In the genomic region with DNA sequence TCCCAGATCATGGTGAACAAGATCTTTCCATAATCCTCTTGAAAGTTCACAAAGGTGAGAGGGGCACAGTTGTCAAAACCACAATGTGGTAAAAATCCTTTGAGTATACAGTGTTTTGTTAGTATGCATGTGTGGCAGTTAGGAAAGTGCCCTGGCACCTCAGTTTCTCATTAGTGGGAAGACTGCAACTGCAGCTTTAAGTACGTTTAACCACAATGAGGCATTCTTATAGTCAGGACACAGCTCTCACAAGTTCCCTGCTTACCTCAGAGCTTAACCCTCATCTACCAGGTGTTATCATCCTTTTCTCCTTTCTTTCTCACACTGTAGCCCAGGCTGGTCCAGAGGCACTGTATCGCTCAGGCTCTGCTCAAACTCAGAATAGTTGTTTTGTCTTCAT, we compare ENCODE assay signal across 31 mouse cellular contexts. TPM values are rescaled to one million over a fixed set of nuclear protein-coding genes. Genes with fewer than 3 reads are reported as not detected.
"Had no signal": no experiment of that assay in that cellular context is flagged by ENCODE, and none has a peak within 500 bp of the region (broad histone marks: within the 10 kb centered on the region; RNA-seq: fewer than 3 reads in every experiment).

No protein-coding gene starts in this region.

- H3K4me2 ChIP-seq: limb, embryonic 12.5 days; limb, embryonic 13.5 days; limb, embryonic 15.5 days; liver, embryonic 11.5 days; liver, embryonic 12.5 days; liver, embryonic 13.5 days; liver, embryonic 15.5 days; lung, embryonic 14.5 days; lung, embryonic 15.5 days; midbrain, embryonic 11.5 days; midbrain, embryonic 12.5 days; midbrain, embryonic 13.5 days; midbrain, embryonic 15.5 days had no signal

- H3K4me1 ChIP-seq: limb, embryonic 10.5 days; limb, embryonic 12.5 days; limb, embryonic 13.5 days; limb, embryonic 15.5 days; liver, embryonic 12.5 days; liver, embryonic 13.5 days; liver, embryonic 15.5 days; lung, embryonic 15.5 days; megakaryocyte, embryonic 14.5 days; midbrain, embryonic 10.5 days; midbrain, embryonic 12.5 days; midbrain, embryonic 13.5 days; midbrain, embryonic 15.5 days had no signal

- H3K9ac ChIP-seq: limb, embryonic 12.5 days; limb, embryonic 13.5 days; limb, embryonic 15.5 days; liver, embryonic 12.5 days; liver, embryonic 13.5 days; liver, embryonic 14.5 days; liver, embryonic 15.5 days; liver, postnatal 0 days; lung, embryonic 14.5 days; lung, embryonic 15.5 days; midbrain, embryonic 12.5 days; midbrain, embryonic 13.5 days; midbrain, embryonic 15.5 days had no signal

- H3K36me3 ChIP-seq: limb, embryonic 12.5 days; limb, embryonic 13.5 days; limb, embryonic 15.5 days; liver, embryonic 15.5 days; lung, embryonic 15.5 days; midbrain, embryonic 12.5 days; midbrain, embryonic 13.5 days; midbrain, embryonic 15.5 days had no signal

- H3K4me3 ChIP-seq: left cerebral cortex, adult 2 months; limb, embryonic 10.5 days; limb, embryonic 12.5 days; limb, embryonic 13.5 days; limb, embryonic 15.5 days; liver, embryonic 12.5 days; liver, embryonic 13.5 days; liver, embryonic 15.5 days; lung, embryonic 15.5 days; megakaryocyte, embryonic 14.5 days; midbrain, embryonic 10.5 days; midbrain, embryonic 12.5 days; midbrain, embryonic 13.5 days; midbrain, embryonic 15.5 days; myocyte had no signal

- H3K27ac ChIP-seq: left cerebral cortex, adult 2 months; limb, embryonic 10.5 days; limb, embryonic 12.5 days; limb, embryonic 13.5 days; limb, embryonic 15.5 days; liver, embryonic 12.5 days; liver, embryonic 13.5 days; liver, embryonic 14.5 days; liver, embryonic 15.5 days; lung, embryonic 15.5 days; macrophage; midbrain, embryonic 10.5 days; midbrain, embryonic 12.5 days; midbrain, embryonic 13.5 days; midbrain, embryonic 15.5 days had no signal

- ATAC-seq: liver, embryonic 12.5 days; liver, postnatal 0 days; lung, postnatal 0 days; midbrain, embryonic 13.5 days; midbrain, embryonic 15.5 days; midbrain, embryonic 16.5 days had no signal

- H3K27me3 ChIP-seq: limb, embryonic 12.5 days; limb, embryonic 13.5 days; limb, embryonic 15.5 days; liver, embryonic 12.5 days; liver, embryonic 13.5 days; liver, embryonic 15.5 days; lung, embryonic 15.5 days; megakaryocyte, embryonic 14.5 days; midbrain, embryonic 12.5 days; midbrain, embryonic 13.5 days; midbrain, embryonic 15.5 days had no signal

- DNase-seq: left cerebral cortex, postnatal 4 days; liver; liver, embryonic 13.5 days; liver, postnatal 0 days; lung, adult 18-20 months; lung, adult 2 months; lung, embryonic 14.5 days; lung, postnatal 10 days; lung, postnatal 14 days; lung, postnatal 4 days; midbrain, embryonic 14.5 days had no signal

- H3K9me3 ChIP-seq: limb, embryonic 10.5 days; limb, embryonic 12.5 days; limb, embryonic 13.5 days; limb, embryonic 15.5 days; liver, embryonic 12.5 days; liver, embryonic 13.5 days; liver, embryonic 15.5 days; lung, embryonic 15.5 days; megakaryocyte, embryonic 14.5 days; midbrain, embryonic 10.5 days; midbrain, embryonic 12.5 days; midbrain, embryonic 13.5 days; midbrain, embryonic 15.5 days had no signal

RNA-seq across cellular contexts. Expression of gene Ccdc18, which starts 28.1 kb away (rescaled TPM):
- polyA plus RNA-seq: lung, adult 2 months had no signal
